Mouse (Mus musculus) adrenal gland, adult (tissue): Measurements from ENCODE around the gene Sp100.
"Not testable (repeated sequence)": the region's sequence is repeated elsewhere in the genome, so short reads cannot be mapped to it uniquely, and the experiment has no call there.

Source experiments
- DNase-seq, 2 experiments: peaks; one replicate each; pipeline ENCODE4 v3.0.0; 2022 to 2023; ENCODE audit warnings: low spot score in 1 of 2; ENCODE audit not compliant: inconsistent age in 2 of 2

Sp100 gene

DNA sequence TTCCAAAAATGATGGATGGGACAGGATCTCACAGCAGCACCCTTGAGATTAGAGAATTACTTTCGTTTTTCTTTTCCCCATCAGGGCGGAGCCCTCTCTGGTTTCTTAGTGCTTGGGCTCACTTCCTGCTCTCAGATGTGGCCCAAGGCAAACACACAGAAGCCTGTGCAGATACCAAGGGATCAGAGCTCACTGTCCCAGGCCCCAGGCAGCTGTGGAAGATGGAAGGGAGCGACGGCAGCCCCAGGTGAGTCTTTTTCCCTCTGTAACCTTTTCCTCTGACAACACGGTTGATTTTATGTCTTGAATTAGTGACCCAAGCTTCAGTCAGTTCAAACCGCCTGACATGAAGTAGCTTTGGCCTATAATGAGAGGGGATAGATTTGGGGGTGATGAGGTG is at the start of gene Sp100:
Gene Sp100 (plus strand): TSS at position 108 of the 400 bp plus-strand sequence.
- peak; percentile 22 to 66 for DNase-seq

DNA sequence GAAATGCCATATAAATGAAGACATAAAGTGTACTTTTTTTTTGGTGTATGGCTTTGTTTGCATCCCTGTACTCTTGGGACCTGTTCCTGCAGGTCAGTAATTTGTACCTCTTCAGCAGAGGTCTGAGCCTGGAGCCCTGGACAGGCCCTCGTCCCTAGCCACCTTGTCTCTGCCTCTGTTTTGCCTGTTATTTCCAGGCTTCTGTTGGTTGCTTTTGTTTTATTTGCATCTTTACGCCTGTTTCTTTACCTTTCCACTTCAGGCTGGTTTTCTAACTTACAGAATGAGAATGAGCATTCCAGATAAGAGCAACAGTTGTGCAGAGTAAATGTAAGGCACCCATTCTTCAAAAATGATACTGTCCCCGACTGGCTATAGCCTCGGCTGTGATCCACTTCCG is 49.7 kb upstream of the Sp100 start, which contains the start of gene Sp140:
Gene Sp140 (plus strand): TSS at position 301 of the 400 bp plus-strand sequence.
- DNase-seq, result not testable (repeated sequence)

DNA sequence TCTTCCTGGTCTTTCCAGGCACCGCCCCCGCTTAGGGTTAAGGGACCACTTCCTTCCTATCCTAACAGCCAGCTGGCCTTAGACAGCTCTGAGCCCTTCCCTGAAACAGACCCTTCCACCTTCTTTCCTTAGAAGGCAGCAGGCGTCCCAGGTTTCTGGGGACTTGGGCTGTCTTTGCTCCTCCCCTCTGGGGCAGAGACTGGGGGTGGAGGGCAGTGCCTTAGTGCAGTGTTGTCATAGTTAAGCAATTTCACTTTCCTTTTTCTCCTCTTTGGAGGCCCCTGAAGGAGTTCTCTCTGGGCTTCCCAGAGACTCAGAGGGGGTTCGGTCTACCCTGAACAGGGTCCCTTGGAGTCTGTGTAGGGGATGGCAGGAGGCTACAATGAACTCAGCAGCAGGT is 49.0 kb upstream of the Sp100 start:
- peak; percentile 34 to 77 for DNase-seq

DNA sequence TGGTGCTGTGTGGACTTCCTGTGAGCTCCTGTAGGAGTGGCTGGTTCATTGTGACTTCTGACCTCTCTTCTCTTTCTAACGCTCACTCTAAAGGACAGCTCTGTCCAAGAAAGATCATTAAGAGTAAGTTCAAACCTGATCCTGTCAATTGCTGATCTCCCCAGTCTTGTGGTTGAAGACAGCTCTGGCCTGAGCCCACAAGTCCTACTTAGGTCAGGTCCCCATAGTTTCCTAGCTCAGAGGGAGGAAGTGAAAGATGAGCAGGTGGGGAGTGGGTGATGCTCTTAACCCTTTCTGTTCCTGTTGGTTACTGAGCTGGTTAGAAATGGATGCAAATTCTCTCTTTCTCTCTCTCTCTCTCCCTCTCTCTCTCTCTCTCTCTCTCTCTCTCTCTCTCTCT is 45.4 kb upstream of the Sp100 start:
- peak in 1 of 2 experiments; percentile 26 for DNase-seq

DNA sequence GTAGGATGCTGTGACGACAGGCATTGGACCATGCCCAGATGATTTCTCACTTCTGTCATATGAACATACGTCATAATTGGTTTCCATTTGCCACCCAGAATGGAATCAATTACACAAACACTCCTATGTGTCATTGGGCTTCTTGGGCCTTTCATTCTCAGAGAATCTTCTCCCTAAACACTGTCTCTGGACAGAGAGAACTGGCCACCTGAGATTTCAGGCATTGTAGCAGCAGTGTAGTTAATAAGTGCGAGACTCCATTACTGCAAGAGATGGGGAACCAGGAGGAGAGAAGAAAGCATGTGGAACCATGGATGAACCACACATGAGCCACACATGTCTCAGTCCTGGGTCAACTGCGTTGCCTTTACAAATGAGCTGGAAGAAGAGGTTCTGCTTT is 41.4 kb upstream of the Sp100 start:
- not testable (repeated sequence) for DNase-seq

GRCm38 (mm10) chr1:85610581-85610980 is 39.2 kb upstream of the Sp100 start:
- DNase-seq, result peak in 1 of 2 experiments; percentile 47

- DNase-seq, result not testable (repeated sequence)
Observed at GRCm38 (mm10) chr1:85615096-85615495, 34.7 kb upstream of the Sp100 start.

DNA sequence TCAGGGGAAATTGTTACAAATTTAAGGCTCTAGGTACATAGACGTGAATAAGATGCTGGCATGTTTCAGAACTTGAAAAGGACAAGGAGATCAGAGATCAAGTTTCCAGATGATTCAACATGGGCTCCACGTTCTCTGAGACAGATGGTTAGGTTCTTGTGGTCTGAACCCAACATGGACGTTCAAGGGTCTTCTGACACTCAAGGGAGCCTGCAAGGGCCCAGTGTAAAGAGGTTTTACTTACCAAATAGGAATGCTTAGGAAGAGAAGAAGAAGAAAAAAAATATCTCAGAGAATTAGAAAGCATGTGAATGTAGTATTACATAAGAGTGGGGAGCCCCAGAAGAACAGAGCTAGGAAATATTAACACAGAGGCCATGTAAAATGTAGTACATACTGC is 34.0 kb upstream of the Sp100 start:
- DNase-seq, result not testable (repeated sequence)

DNA sequence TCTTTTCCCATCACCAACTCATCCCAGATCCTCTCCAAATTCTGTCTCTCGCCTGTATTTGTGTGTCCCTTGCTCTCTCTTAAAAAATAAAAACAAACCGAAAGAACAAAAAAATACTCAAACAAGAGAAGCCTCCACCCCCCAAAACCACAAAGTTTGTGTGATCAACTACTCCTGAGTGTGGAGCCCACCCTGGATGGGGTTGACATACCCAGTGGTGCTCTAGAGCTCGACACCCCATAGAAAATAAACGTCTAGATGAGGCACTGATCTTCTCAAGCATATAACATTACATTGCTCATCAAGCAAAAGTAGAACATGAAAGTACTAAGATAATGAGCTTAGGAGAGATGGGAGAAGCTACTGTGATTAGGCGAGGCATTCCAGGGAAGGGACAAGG is 32.6 kb upstream of the Sp100 start:
- not testable (repeated sequence) for DNase-seq

DNA sequence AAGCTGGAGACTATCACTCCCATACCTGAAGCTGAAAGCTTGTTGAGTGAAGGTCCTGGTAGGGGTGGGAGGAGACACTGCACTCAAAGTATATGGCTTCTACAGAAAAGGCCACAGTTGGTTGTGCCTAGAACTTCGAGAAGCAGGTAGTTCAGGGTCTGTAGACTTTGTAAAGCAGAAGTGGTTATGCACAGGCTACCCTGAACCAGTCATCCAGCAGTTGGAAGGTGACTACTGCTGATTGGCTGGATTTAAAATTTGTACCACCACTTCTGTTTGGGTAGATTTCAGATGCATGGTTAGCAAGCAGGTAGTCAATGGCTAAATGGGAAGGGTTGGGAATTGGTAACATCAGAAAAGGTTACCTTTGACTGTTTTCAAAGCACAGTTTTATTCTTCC is 31.1 kb upstream of the Sp100 start:
- DNase-seq, result peak in 1 of 2 experiments; percentile 16

DNA sequence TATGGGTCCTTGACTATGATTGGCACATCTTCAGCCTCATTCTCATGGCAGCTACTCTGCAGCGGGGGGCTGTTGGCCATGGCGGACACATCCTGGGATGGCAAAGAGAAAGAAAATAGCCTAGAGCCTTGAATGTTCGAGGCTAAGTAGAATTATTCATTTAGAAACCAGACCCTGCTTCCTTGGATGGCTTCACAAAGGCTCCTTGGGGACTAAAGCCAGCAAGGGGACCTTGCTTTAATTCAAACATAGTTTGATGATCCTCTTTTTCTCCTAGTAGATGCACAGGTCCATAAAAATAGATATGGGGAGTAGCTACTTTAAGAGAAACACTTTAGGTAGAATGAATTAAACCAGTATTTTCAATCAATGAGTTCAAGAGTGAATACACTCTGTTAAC is 12.9 kb upstream of the Sp100 start:
- not testable (repeated sequence) for DNase-seq

DNA sequence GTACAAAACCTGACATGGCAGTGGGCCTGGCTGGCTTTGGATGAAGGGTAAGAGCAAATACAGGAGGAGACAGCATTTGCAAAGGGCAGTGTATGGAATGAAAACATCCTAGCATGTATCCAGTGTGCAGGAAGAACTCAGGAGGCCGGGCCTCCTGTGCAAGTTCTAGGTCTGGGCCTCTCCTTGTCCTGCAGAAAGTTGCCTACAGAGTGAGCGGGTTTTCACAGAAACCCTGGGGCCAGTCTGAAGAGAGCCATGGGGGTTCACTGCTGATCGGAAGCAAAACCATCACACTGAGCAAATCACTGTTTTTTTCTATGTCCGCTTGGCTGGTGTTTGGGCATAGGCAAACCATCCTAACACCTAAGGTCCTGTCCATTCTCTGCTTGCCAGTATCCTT is 11.6 kb upstream of the Sp100 start:
- peak in 1 of 2 experiments; percentile 16 for DNase-seq

GRCm38 (mm10) chr1:85650524-85650923 is 736 bp downstream of the Sp100 start:
- peak in 1 of 2 experiments; percentile 53 for DNase-seq

GRCm38 (mm10) chr1:85651770-85652275 is 2.0 kb downstream of the Sp100 start:
- peak in 1 of 2 experiments; percentile 39 for DNase-seq

GRCm38 (mm10) chr1:85657211-85657610 is 7.4 kb downstream of the Sp100 start:
- DNase-seq, result not testable (repeated sequence)

DNA sequence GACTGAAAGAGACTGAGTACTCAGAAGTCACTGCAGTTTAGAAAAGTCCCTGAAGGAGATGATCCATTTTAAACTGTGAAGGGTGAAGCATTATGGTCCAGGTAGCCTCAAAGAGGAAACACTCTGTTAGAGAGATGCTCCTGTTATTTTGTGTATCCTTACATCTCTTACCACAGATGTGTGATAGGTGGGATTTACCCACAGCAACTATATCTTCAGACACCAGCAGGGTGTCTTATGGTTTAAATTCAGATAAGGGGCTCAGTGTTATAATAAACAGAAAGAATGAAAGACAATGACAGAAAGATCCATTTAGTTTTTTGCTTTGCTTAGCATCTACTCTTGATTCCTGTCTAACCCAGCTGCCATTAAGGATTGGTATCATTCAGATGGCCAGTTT is 14.5 kb downstream of the Sp100 start:
- DNase-seq, result no peak

- DNase-seq, result no peak
Observed at GRCm38 (mm10) chr1:85680226-85680625, 30.4 kb downstream of the Sp100 start.

GRCm38 (mm10) chr1:85686666-85687065 is 36.9 kb downstream of the Sp100 start:
- no peak for DNase-seq

DNA sequence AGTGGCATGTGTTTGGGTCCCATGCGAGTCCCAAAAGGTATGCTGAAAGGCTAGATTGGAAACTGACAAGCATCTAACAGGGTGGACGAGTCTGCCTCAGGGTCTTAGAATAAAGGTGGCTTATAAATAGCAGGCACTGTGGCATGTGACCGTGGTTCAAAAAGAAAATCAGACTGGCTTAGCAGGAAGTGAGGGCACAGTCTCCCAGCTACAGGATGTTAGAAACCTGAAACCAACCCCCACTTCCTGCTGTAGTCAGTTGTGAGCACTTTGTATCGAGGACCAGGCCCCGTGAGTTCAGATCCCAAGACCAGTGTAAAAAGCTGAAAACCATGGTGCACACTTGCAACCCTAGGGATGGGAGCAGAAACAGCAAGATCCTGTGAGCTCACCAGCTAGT is 37.6 kb downstream of the Sp100 start:
- no peak for DNase-seq

GRCm38 (mm10) chr1:85690544-85690943 is 40.8 kb downstream of the Sp100 start:
- no peak for DNase-seq

DNA sequence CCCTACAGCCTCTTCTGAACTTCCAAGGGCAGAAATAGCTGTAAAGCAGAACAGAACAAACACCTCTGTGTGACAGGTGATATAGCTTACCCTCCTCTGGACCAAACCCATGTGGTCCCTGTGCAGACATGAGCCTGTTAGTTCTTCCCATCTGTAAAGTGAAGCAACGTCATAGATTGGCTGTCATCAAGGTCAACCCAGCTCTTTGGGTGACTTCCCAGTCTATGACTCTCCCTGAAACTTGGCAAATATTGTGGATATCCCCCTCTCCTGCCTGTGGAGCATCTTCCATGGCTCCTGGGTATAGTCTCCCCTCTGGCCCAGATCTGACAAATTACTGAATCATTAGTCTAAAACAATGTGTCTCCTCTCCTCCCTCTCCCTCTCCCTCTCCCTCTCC is 42.5 kb downstream of the Sp100 start:
- DNase-seq, result peak; percentile 66 to 87

- DNase-seq, result no peak
Observed at GRCm38 (mm10) chr1:85693280-85693679, 43.5 kb downstream of the Sp100 start.

DNA sequence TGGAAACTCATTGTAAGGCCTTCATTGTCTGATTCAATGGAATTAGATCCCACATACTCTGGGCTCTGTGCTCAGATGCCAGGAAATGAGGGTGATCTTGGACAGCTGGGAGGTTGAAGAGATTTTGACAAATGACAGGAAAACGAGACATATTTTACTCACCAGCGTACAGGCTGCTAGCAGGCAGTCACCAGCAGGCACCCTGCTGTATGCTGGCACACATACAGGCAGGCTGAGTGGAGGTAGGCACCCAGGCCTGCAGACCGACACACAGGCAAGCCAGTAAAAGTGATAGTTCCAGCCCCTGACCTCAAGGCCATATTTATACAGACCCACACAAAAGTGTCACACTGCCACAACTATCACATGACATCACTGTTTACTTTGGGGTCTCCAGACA is 45.9 kb downstream of the Sp100 start:
- no peak for DNase-seq
